In the genomic region with DNA sequence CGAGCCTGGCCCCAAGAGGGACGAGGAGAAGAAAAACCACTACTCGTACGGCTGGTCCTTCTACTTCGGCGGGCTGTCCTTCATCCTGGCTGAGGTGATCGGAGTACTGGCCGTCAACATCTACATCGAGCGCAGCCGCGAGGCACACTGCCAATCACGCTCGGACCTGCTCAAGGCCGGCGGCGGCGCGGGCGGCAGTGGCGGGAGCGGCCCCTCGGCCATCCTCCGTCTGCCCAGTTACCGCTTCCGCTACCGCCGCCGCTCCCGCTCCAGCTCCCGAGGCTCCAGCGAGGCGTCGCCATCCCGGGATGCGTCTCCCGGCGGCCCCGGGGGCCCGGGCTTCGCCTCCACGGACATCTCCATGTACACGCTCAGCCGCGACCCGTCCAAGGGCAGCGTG, we compare ENCODE assay signal across 9 mouse cellular contexts. TPM values are rescaled to one million over a fixed set of nuclear protein-coding genes. Genes with fewer than 3 reads are reported as not detected.
A peak's percentile ranks its signal among the peaks of the same experiment; 100 is the strongest.
DNase-seq lines count a peak whose midpoint lies in the region; ATAC-seq lines count a peak whose summit lies in the region.
"Had no signal": no experiment of that assay in that cellular context is flagged by ENCODE, and none has a peak within 500 bp of the region (broad histone marks: within the 10 kb centered on the region; RNA-seq: fewer than 3 reads in every experiment).

No protein-coding gene starts in this region.

- peaks cover 83% of the 10 kb centered on the region for H3K27me3 ChIP-seq in kidney, embryonic 16.5 days (ENCODE audit: insufficient read depth, low read length)
- peaks cover 86% of the 10 kb centered on the region for H3K27me3 ChIP-seq in megakaryocyte, embryonic 14.5 days (replicated peaks)
- H3K27me3 ChIP-seq in stomach, embryonic 15.5 days (replicated peaks): peaks cover 64% of the 10 kb centered on the region

- peak overlapping the region; percentile 64 for H3K4me3 ChIP-seq in kidney, embryonic 16.5 days (ENCODE audit: low read length)
- peak overlapping the region; percentile 86 for H3K4me3 ChIP-seq in megakaryocyte, embryonic 14.5 days (replicated peaks)
- H3K4me3 ChIP-seq in stomach, embryonic 15.5 days (replicated peaks): peak overlapping the region; percentile 55
- H3K4me3 ChIP-seq: erythroblast, embryonic 14.5 days had no signal

- H3K4me1 ChIP-seq in kidney, embryonic 16.5 days (ENCODE audit: insufficient read depth, low read length): peaks cover 13% of the 10 kb centered on the region
- H3K4me1 ChIP-seq in megakaryocyte, embryonic 14.5 days: peaks cover 25% of the 10 kb centered on the region
- H3K4me1 ChIP-seq in stomach, embryonic 15.5 days: peaks cover 12% of the 10 kb centered on the region; the same call in 1 of the 2 replicates

- H3K9me3 ChIP-seq in kidney, embryonic 16.5 days (ENCODE audit: low read length): peaks cover 3% of the 10 kb centered on the region; the same call in 1 of the 2 replicates
- H3K9me3 ChIP-seq in megakaryocyte, embryonic 14.5 days: peaks cover 17% of the 10 kb centered on the region
- H3K9me3 ChIP-seq in stomach, embryonic 15.5 days: no peaks in the 10 kb centered on the region

- peak overlapping the region; percentile 66 for H3K9ac ChIP-seq in kidney, embryonic 16.5 days (replicated peaks; ENCODE audit: low read length)
- no peak overlapping the region; the same call in 1 of the 2 replicates for H3K9ac ChIP-seq in stomach, embryonic 15.5 days

- under 1% methylated on average over 34 of the region's 47 CpGs for WGBS in kidney, embryonic 16.5 days
- 2% methylated on average over 47 of the region's 47 CpGs for WGBS in stomach, embryonic 15.5 days

- no peak overlapping the region for H3K27ac ChIP-seq in kidney, embryonic 16.5 days (ENCODE audit: low read length)
- H3K27ac ChIP-seq in stomach, embryonic 15.5 days: no peak overlapping the region

- no peaks in the 10 kb centered on the region for H3K36me3 ChIP-seq in kidney, embryonic 16.5 days (ENCODE audit: insufficient read depth, low read length)
- no peaks in the 10 kb centered on the region for H3K36me3 ChIP-seq in megakaryocyte, embryonic 14.5 days (replicated peaks; ENCODE audit: low read length)
- H3K36me3 ChIP-seq in stomach, embryonic 15.5 days: no peaks in the 10 kb centered on the region

- peak; percentile 14 to 32 for DNase-seq in heart, adult 18-20 months
- DNase-seq in heart, adult 9 months (ENCODE audit: low spot score in 2 of 2): no peak
- DNase-seq in cerebellum, adult 8-10 months: peak; percentile 45
- DNase-seq in gastrocnemius, postnatal 4 days (ENCODE audit: low spot score in 2 of 2): peak; percentile 22 to 38
- DNase-seq in frontal cortex, postnatal 14 days (ENCODE audit: low spot score in 2 of 2): no peak

- 0 out of 2 replicates have a peak, but pooled peaks have one; percentile 11 for ATAC-seq in kidney, embryonic 16.5 days (ENCODE audit: low FRiP score, low TSS enrichment)
- ATAC-seq in stomach, embryonic 15.5 days (ENCODE audit: insufficient read depth, low FRiP score, low read depth): no peak

- peak overlapping the region; percentile 100 for H3K4me2 ChIP-seq in kidney, embryonic 16.5 days (replicated peaks; ENCODE audit: low read depth, low read length)
- peak overlapping the region; percentile 99 for H3K4me2 ChIP-seq in stomach, embryonic 15.5 days

RNA-seq across cellular contexts. Expression of a gene that starts 9.1 kb away (rescaled TPM):
- total RNA-seq in heart, adult 18-20 months (2021): 1 to 10 TPM; 1.5 to 2.0 TPM
- 10 to 100 TPM; 76.0 to 76.4 TPM for total RNA-seq in gastrocnemius, postnatal 4 days (2021)
- polyA plus RNA-seq in kidney, embryonic 16.5 days (2015; fragmentation: Nextera tagmentation; extraction: Ambion mirVana): 0.19 and 0.22 TPM in 2 replicates
- polyA plus RNA-seq in megakaryocyte, embryonic 14.5 days (2012; ENCODE audit: insufficient read depth, low replicate concordance): not detected in 2 replicates
- 0.36 and 0.43 TPM in 2 replicates for polyA plus RNA-seq in stomach, embryonic 15.5 days (2015; fragmentation: Nextera tagmentation; extraction: Ambion mirVana)
- polyA plus RNA-seq: erythroblast, embryonic 14.5 days had no signal

RNA-seq across cellular contexts. Expression of a gene that starts 24.4 kb away (rescaled TPM):
- total RNA-seq in heart, adult 18-20 months (2021): not detected
- not detected for total RNA-seq in gastrocnemius, postnatal 4 days (2021)
- polyA plus RNA-seq in kidney, embryonic 16.5 days (2015; fragmentation: Nextera tagmentation; extraction: Ambion mirVana): 1.0 TPM in 2 replicates
- polyA plus RNA-seq in megakaryocyte, embryonic 14.5 days (2012; ENCODE audit: insufficient read depth, low replicate concordance): not detected in 2 replicates
- 1.5 and 1.9 TPM in 2 replicates for polyA plus RNA-seq in stomach, embryonic 15.5 days (2015; fragmentation: Nextera tagmentation; extraction: Ambion mirVana)
- polyA plus RNA-seq: erythroblast, embryonic 14.5 days had no signal

Comparison
In these comparisons a context has a peak if more than half of its experiments do, and no peak if none do; other contexts are left out.
1. DNase-seq: peak in heart, adult 18-20 months (2 of 2), cerebellum, adult 8-10 months (single experiment) and gastrocnemius, postnatal 4 days (2 of 2); none in heart, adult 9 months (0 of 2) and frontal cortex, postnatal 14 days (0 of 2).
2. Peak in every context shown above with its lines, with median percentiles within 50 percentile points of each other: H3K4me3 ChIP-seq.